Mouse (Mus musculus) c-Kit-negative CD71-positive TER-119-positive erythroid progenitor cells, embryonic 14.5 days (primary cell): Measurements from ENCODE around the gene Trim15.

Source experiments
- DNase-seq: peaks from one replicate; pipeline ENCODE4 v3.0.0-alpha.2; 2013; ENCODE audit warnings: low read depth, low spot score

Gene Trim15

GRCm38 (mm10) chr17:36869955-36870810, 3.2 kb upstream of the Trim15 start:
- peak; percentile 54 for DNase-seq

- DNase-seq = peak; percentile 93
Observed at GRCm38 (mm10) chr17:36869284-36869954, 2.4 kb upstream of the Trim15 start, which contains the start of gene Trim10. Gene Trim10, plus strand, starts transcription at chr17:36869574.

- peak; percentile 53 for DNase-seq
Observed at GRCm38 (mm10) chr17:36868836-36869235, 1.8 kb upstream of the Trim15 start.

- no peak for DNase-seq
Observed at GRCm38 (mm10) chr17:36861680-36862079, 5.3 kb downstream of the Trim15 start.

GRCm38 (mm10) chr17:36858181-36858580, 8.8 kb downstream of the Trim15 start:
- no peak for DNase-seq

- no peak for DNase-seq
Observed at GRCm38 (mm10) chr17:36856236-36856635, 10.8 kb downstream of the Trim15 start.

- no peak for DNase-seq
Observed at GRCm38 (mm10) chr17:36855484-36855883, 11.5 kb downstream of the Trim15 start.

GRCm38 (mm10) chr17:36851627-36852026, 15.4 kb downstream of the Trim15 start:
- DNase-seq = no peak

- no peak for DNase-seq
Observed at GRCm38 (mm10) chr17:36851200-36851599, 15.8 kb downstream of the Trim15 start.

- no peak for DNase-seq
Observed at GRCm38 (mm10) chr17:36849992-36850391, 17.0 kb downstream of the Trim15 start.

GRCm38 (mm10) chr17:36848911-36849310, 18.1 kb downstream of the Trim15 start:
- no peak for DNase-seq

- DNase-seq = no peak
Observed at GRCm38 (mm10) chr17:36844725-36845124, 22.3 kb downstream of the Trim15 start.

- DNase-seq = no peak
Observed at GRCm38 (mm10) chr17:36844286-36844719, 22.7 kb downstream of the Trim15 start.

GRCm38 (mm10) chr17:36843696-36844095, 23.3 kb downstream of the Trim15 start:
- no peak for DNase-seq

GRCm38 (mm10) chr17:36840961-36841445, 26.0 kb downstream of the Trim15 start:
- DNase-seq = no peak

GRCm38 (mm10) chr17:36839931-36840330, 27.1 kb downstream of the Trim15 start:
- DNase-seq = no peak

GRCm38 (mm10) chr17:36839001-36839400, 28.0 kb downstream of the Trim15 start:
- DNase-seq = no peak

- DNase-seq = peak; percentile 93
Observed at GRCm38 (mm10) chr17:36836874-36837647, 29.9 kb downstream of the Trim15 start, which contains the start of gene Trim26. Gene Trim26, plus strand, starts transcription at chr17:36837134.

- no peak for DNase-seq
Observed at GRCm38 (mm10) chr17:36836427-36836812, 30.6 kb downstream of the Trim15 start.

GRCm38 (mm10) chr17:36835591-36836426, 31.2 kb downstream of the Trim15 start:
- peak; percentile 48 for DNase-seq

GRCm38 (mm10) chr17:36832694-36833093, 34.3 kb downstream of the Trim15 start:
- no peak for DNase-seq
